Mouse (Mus musculus) 3T3-L1 (cell line): ENCODE data around the gene Plppr1.
"Not testable (repeated sequence)": the region's sequence is repeated elsewhere in the genome, so short reads cannot be mapped to it uniquely, and the experiment has no call there.

ENCODE experiments used
- DNase-seq: peaks from one replicate; pipeline ENCODE4 v3.0.0-alpha.2; 2015; ENCODE audit warnings: low read depth, low spot score

The Plppr1 gene

GRCm38 (mm10) chr4:49383576-49384318 is 324.7 kb downstream of the Plppr1 start:
- DNase-seq = not testable (repeated sequence)

- no peak for DNase-seq
These were observed 327.8 kb downstream of the Plppr1 start for GRCm38 (mm10) chr4:49386873-49387272.
